Mouse (Mus musculus): ENCODE results near the gene Ephb6.
"Not testable (repeated sequence)": the region's sequence is repeated elsewhere in the genome, so short reads cannot be mapped to it uniquely, and the experiment has no call there.

Ephb6 gene

DNA sequence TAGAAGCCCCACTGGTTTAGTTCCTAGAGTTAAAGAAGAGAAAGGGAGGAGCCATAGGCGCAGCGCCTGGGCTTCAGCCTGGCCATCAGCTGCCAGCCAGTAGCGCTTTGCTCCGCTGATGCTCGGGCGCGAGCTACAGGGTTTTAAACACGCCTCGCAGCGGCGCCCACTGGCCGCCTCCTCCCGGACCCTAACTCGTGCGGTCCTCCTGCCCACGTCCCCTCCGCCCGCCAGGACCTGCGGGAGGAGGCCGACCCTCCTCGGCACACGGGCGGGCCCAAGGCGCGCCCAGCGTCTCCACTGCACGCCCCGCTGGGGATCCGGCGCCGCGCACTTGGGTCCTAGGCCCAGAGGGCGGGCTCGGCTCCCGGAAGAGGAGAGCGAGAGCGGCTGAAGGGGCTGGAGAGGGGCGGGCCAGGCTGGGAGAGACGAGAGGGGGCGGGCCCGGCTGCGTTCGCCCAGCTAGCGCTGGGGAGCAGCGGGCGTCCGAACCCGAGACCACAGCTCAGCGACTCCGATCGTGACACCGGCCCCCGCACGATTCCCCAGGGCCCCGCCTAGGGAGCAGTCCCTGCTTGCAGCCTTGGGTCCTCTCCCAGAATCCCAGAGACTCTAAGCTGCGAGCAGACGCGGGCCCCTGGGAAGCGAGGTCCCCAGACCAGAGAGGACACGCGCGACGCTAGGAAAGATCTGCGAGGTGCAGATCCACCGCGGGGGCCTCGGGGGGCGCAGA is at the start of gene Ephb6:
TSS of gene Ephb6 (plus strand) at position 422 of the 733 bp plus-strand sequence.
- DNase-seq (ENCODE audit: low read depth, low spot score) = peak; percentile 53

GRCm38 (mm10) chr6:41556389-41556788 is 48.9 kb upstream of the Ephb6 start:
- no peak for DNase-seq (ENCODE audit: low read depth, low spot score)

GRCm38 (mm10) chr6:41557468-41557867 is 47.8 kb upstream of the Ephb6 start:
- DNase-seq (ENCODE audit: low read depth, low spot score) = no peak

GRCm38 (mm10) chr6:41558271-41558670 is 47.0 kb upstream of the Ephb6 start:
- no peak for DNase-seq (ENCODE audit: low read depth, low spot score)

GRCm38 (mm10) chr6:41559331-41559730 is 46.0 kb upstream of the Ephb6 start:
- DNase-seq (ENCODE audit: low read depth, low spot score) = no peak

DNA sequence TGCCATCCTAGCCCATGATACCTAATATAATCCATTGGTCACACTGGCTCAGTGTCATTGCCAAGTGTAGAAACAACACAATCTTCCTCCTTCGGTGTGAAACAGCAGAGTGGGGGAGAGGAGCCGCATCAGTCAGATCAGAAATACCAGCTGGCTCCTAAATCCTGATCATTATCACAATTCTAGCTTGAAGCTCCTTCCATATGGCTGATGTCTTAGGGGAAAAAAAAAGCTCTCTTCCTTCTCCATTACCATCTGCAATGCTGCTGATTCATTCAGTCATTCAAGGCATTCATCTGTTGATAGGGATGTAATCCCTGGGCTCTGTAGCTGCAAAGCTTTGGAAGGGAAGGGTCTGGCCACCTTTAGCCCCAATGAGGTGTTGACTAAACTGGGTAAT is 45.0 kb upstream of the Ephb6 start:
- no peak for DNase-seq (ENCODE audit: low read depth, low spot score)

- DNase-seq (ENCODE audit: low read depth, low spot score) = no peak
Measured at GRCm38 (mm10) chr6:41562598-41562997, 42.7 kb upstream of the Ephb6 start.

DNA sequence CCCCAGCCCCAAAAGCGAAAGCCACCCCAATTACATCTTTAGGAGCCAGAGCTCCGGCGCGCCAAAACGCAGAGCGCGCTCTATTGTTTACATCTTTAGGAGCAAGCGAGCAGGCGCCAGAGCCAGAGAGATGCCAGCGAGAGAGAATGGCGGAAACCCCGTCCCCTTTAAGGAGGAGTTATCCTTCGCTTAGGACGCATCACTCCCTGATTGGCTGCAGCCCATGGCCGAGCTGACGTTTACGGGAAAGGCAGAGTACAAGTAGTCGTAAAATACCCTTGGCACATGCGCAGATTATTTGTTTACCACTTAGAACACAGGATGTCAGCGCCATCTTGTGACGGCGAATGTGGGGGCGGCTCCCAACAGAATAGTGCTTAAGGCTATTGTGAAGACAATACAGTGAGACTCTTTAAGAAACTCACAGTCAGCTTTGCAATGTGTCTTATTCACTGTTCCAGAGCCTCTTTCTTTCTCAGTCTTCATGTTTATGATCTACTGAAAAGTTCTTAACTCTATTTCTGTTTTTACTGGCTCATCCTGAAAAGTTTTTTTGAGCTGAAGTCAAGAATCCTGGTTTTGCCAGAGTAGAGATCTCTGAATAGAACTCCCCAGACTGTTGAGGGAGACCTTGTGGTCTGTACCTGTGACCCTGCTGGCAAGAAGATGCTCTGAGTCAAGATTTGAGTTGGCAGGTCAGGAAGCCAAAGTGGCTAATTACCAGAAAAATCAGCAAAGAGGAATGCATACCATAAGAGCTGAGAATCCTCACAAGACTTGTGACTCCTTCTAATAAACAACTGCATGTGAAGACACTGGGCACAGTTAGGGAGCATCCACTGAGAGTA is 42.0 kb upstream of the Ephb6 start:
- DNase-seq (ENCODE audit: low read depth, low spot score) = not testable (repeated sequence)

- DNase-seq (ENCODE audit: low read depth, low spot score) = no peak
Measured at GRCm38 (mm10) chr6:41565261-41565660, 40.0 kb upstream of the Ephb6 start.

DNA sequence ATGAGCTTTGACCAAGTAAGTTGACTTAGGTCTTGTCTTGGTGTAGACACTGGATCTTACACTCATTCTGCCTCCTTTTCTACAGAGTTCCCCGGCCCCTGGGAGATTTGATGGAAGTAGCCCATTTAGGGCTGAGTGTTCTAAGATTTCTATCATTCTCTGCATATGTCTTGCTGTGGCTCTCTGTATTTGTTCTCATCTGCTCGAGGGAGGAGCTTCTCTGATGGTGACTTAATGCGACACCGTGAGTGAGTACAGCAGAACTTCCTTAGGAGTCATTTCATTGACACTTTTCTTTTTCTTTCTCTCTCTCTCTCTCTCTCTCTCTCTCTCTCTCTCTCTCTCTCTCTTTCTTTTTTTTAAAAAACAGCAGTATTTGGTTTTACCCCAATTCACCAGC is 38.3 kb upstream of the Ephb6 start:
- DNase-seq (ENCODE audit: low read depth, low spot score) = no peak

DNA sequence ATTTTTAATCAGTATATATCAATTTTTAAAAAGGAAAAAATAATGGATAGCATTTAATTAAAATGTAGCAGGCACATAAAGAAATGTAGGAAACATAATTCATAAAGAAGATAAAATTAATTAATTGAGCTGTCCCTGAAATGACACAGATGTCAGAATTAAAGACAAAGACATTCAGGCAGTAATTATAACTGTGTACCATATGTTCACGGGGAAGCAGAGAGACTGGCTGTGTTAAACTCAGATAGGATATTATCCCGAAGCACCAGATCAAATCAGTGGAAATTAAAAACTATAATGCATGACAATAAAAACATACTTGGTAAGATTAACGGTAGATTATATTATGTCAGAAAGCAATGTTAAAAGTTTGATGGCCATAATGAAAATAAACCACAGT is 36.2 kb upstream of the Ephb6 start:
- no peak for DNase-seq (ENCODE audit: low read depth, low spot score)

DNA sequence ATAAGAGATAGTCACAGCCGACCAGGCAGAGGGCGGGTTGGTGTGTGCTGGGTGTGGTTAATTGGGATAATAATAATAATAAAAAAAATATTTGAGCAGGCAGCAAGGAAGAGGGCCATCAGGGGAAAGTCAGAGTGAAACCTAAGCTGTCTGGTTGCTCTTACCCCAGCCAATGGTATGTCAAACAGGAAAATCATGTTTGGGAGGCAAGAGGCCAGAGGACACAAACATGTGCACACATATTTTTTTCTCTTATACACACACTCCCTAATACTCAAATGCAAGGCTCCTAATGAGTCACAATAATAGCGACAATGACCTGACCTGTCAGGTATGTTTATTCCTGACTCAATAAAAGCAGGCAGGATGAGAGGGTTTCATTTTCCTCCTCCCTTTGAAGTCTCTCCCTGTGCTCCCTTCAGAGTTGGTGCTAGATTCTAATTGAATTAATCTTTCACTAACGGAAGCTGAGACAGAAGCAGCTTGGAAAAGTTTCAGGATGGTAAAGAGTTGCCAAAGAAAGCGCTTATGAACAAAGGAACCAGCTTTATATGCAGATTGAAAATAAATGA is 28.7 kb upstream of the Ephb6 start:
- no peak for DNase-seq (ENCODE audit: low read depth, low spot score)

DNA sequence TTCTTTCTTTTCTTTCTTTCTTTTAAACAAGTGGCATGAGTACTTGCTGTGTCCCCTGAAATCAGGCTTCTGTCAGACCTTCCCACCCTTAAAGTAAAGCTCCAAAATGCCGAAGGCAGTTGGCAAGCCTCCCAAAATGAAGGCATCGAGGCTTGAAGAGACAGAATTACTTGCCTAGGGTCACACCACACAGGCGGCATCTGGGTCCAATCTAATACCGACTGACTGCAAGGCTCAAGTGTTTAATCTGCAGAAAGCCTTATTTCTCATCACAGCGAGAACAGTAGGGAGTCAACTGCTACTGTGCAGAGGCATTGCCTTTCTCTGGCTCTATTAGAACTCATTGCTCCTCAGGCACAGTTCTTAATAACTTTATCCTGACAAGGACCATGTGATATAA is 28.0 kb upstream of the Ephb6 start:
- DNase-seq (ENCODE audit: low read depth, low spot score) = no peak

DNA sequence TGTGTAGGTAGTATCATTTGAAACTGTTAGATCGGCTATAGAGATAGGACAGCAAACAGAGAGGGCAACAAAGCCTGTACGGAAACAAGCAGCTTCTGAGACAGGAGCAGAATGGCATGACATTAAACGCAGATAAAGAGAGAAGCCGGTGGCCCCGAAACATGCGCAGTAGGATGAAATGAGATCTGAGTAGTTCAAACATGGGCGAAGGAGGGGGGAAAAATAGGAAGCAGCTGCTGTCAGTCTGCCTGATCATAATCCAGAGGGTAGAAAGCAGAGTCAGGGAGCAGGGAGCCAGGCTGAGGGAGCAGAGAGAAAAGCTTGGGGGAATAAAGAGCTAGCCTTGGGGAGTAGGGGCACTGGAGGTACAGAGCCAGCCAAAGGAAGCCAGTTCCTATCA is 24.0 kb upstream of the Ephb6 start:
- DNase-seq (ENCODE audit: low read depth, low spot score) = no peak

DNA sequence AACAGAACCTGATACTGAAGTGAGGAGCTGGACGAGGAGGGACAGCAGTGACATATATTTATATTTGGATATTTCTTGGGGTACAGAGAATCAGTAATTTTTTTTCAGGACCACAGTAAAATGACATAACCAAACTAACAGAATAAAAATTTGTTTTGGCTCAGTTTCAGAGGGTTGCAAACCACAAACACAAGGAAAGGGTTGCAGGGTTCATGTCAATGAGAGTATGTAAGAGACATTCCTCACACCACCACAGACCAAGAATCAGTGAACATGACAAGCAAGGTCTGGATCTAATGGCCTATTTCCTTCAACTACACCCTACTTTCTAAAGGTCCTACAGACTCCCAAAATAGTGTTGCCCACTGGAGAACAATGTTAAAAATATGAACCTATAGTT is 23.1 kb upstream of the Ephb6 start:
- no peak for DNase-seq (ENCODE audit: low read depth, low spot score)

DNA sequence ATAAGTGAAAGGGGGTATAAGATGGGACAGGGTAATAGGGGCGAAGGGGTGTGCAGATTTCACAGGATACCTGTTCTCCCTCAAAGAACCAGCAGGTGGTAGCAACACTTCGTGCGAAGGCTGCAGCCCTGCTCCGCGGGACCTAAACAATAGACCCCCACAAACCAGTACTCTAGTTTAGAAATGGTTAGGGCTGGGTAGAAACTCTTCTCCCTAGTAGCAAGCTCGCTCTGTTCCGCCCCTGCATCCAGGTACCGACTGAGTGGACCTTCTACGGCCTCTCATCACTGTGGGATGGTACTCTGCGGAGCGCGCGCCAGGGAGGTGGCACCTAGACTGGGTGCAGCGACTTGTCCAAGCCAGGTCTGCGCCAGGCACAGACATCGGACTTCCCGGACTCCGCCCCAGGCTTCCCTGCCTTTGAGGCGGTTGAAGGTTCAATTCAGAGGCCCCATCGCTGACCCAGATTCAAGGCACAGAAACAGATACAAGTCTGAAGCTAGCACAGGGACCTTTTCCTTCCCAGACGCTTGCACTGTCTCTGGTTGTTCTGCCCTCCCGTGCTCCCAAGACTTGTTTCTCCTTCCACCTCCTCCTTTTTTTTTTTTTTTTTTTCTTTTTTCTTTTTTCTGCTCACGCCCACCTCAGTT is 756 bp upstream of the Ephb6 start:
- peak; percentile 49 for DNase-seq (ENCODE audit: low read depth, low spot score)

- no peak for DNase-seq (ENCODE audit: low read depth, low spot score)
Measured at GRCm38 (mm10) chr6:41605794-41606104, 467 bp downstream of the Ephb6 start.

DNA sequence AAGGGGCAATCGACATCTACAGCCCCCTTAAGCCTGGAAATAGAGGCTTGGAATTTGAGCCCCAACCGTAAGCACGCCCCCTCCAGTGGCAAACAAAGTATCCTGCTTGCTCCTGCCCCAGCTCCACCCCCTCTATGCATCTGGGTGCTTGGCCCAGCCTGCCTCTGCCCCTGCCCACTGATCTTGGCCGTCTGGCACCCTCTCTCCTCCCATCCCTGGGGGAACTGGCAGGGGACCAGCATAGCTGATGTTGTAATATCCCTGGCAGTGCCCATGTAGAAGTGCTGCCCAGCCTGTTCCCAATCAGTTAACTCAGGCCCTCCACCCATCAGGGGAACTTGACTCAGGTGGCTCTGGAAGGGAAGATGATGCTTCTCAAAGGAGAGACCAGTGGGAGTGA is 932 bp downstream of the Ephb6 start:
- no peak for DNase-seq (ENCODE audit: low read depth, low spot score)

DNA sequence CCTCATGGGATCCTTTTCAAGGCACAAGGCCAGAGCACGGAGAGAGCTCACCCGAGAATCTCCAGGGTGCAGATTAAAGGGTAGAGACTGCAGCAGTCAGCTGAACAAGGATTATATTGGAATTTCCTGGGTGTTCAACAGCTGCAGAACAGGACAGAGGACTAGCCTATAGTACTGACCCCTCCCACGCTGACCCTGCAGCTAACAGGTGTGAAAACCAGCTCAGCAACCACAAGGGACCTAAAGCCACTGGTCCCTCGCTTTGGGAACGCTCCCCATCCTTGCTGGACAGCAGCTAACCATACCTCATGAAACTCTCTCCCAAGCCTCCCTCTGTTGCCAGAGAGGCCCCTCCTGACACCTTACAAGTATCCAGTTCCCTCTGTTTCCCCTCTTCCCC is 2.4 kb downstream of the Ephb6 start:
- no peak for DNase-seq (ENCODE audit: low read depth, low spot score)

GRCm38 (mm10) chr6:41620173-41620798 is 15.0 kb downstream of the Ephb6 start:
- no peak for DNase-seq (ENCODE audit: low read depth, low spot score)

DNA sequence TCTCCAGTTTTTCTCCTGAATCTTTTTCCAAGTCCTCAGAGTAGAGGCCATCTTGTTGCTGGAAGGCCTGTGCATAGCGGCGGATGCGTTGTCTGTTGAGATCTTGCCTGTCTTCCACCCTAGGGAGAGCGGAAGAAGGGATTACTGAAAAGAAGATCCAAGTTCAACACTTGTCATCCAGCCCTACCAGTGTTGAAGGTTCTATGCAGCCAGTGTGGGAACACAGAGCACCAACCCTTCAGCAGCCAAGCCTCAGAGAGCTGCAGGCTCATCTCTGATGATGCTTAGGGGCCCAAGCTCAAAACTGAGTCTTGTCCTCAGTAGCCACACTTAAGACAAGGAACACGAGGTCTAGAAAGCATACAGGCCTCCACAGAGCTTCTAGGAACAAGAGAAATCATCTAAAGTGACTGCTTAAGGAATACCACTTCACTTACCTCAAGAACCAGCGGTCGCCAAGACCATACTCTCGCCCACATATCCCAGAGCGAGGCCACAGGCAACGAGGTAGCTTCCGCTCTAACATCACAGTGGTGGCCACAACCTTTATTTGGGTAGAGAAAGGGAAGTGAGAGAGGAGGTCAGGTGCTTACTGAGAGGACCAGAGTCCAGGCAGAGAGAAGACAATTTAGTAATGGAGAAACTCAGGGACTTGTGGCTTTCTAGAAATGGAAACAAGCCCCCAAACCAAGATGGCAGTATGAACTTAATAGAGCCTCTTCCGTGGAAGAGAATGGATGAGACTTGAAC is 16.1 kb downstream of the Ephb6 start:
- DNase-seq (ENCODE audit: low read depth, low spot score) = no peak
